Mouse (Mus musculus): ENCODE measurements around the gene Ccr8. TPM values are rescaled to one million over a fixed set of nuclear protein-coding genes. Genes with fewer than 3 reads are reported as not detected.

Gene Ccr8
- total and polyA plus RNA-seq, 3 experiments = not detected

DNA sequence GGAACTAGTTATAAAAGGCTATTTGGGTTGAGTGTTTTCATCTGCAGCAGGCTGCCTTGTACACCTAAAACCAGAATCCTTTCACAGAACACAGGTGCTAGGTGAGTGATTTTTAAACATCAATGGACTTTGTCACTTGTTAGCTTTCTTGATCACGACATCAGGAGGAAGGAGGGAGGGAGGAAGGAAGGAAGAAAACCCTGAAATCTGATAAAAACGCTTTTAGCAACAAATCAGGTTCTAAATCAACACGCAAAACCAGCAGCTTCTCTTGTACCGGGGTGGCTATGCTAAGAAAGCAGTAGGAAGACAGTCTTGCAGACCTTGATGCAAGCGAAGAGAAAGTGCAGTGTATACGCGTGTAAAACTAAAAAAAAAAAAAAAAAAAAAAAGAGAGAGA, 12.0 kb upstream of the Ccr8 start:
- no peaks in the 10 kb centered on the region; a peak in 1 of 4 replicates for H3K27me3 ChIP-seq (ENCODE audit: control insufficient read depth in 1 of 2, insufficient read depth in 2 of 2, low read length in 2 of 2)
- no peaks in the 10 kb centered on the region for H3K79me2 ChIP-seq (ENCODE audit: control insufficient read depth, insufficient read depth, low read length, poor library complexity)
- H3K4me3 ChIP-seq (ENCODE audit: control insufficient read depth in 1 of 2, insufficient read depth in 1 of 2, low read depth in 2 of 2, low read length in 2 of 2) = no peak overlapping the region
- no peaks in the 10 kb centered on the region for H3K9me3 ChIP-seq (replicated peaks; ENCODE audit: insufficient read depth, low read length)
- no peak overlapping the region for H3K9ac ChIP-seq (ENCODE audit: control insufficient read depth, low read depth, low read length, poor library complexity, severe bottlenecking)
- DNase-seq (ENCODE audit: low read depth, low spot score) = no peak
- peaks cover 0 to 10% of the 10 kb centered on the region in 2 experiments; a peak in 2 of 4 replicates for H3K4me1 ChIP-seq (ENCODE audit: control insufficient read depth in 1 of 2, insufficient read depth in 2 of 2, low read length in 2 of 2)
- no peaks in the 10 kb centered on the region for H3K36me3 ChIP-seq (ENCODE audit: control insufficient read depth in 1 of 2, insufficient read depth in 2 of 2, low read length in 2 of 2)
- TF ChIP-seq POLR2AphosphoS5 (IDR thresholded peaks at IDR 0.05; ENCODE audit: borderline replicate concordance, low read depth, low read length) (no peak), MAZ (IDR thresholded peaks at IDR 0.05; ENCODE audit: low read depth, low read length) (no peak), ZKSCAN1 (IDR thresholded peaks at IDR 0.05; ENCODE audit: low read depth, low read length) (no peak), SIN3A (IDR thresholded peaks at IDR 0.05; ENCODE audit: low read length) (no peak), KAT2A (conservative IDR thresholded peaks at IDR 0.05; ENCODE audit: low read depth, low read length) (no peak), TAL1 (IDR thresholded peaks at IDR 0.05; ENCODE audit: low read length) (no peak), MAX (IDR thresholded peaks at IDR 0.05; ENCODE audit: low read length) (no peak), ZNF384 (IDR thresholded peaks at IDR 0.05; ENCODE audit: low read depth, low read length) (no peak), MYB (IDR thresholded peaks at IDR 0.05; ENCODE audit: low read depth, low read length) (no peak), SMC3 (IDR thresholded peaks at IDR 0.05; ENCODE audit: low read depth, low read length) (no peak), POLR2A (IDR thresholded peaks at IDR 0.05; ENCODE audit: control insufficient read depth in 1 of 2, insufficient read depth in 1 of 2, low read depth in 1 of 2, low read length in 2 of 2, poor library complexity in 1 of 2) (no peak), NRF1 (IDR thresholded peaks at IDR 0.05; ENCODE audit: insufficient read depth, low read depth, low read length, poor library complexity, severe bottlenecking) (no peak), UBTF (IDR thresholded peaks at IDR 0.05; ENCODE audit: borderline replicate concordance, insufficient read depth, low read depth, low read length) (no peak)
- no peak overlapping the region for H3K27ac ChIP-seq (ENCODE audit: control insufficient read depth, low read depth, low read length)

- DNase-seq (ENCODE audit: low read depth, low spot score) = no peak
- Histone ChIP-seq H3K27me3 (ENCODE audit: control insufficient read depth in 1 of 2, insufficient read depth in 2 of 2, low read length in 2 of 2) (no peaks in the 10 kb centered on the region; a peak in 1 of 4 replicates), H3K4me3 (ENCODE audit: control insufficient read depth in 1 of 2, insufficient read depth in 1 of 2, low read depth in 2 of 2, low read length in 2 of 2) (no peak overlapping the region), H3K9me3 (replicated peaks; ENCODE audit: insufficient read depth, low read length) (no peaks in the 10 kb centered on the region), H3K27ac (ENCODE audit: control insufficient read depth, low read depth, low read length) (no peak overlapping the region), H3K4me1 (ENCODE audit: control insufficient read depth in 1 of 2, insufficient read depth in 2 of 2, low read length in 2 of 2) (peaks cover 0 to 10% of the 10 kb centered on the region in 2 experiments; a peak in 2 of 4 replicates), H3K79me2 (ENCODE audit: control insufficient read depth, insufficient read depth, low read length, poor library complexity) (no peaks in the 10 kb centered on the region), H3K36me3 (ENCODE audit: control insufficient read depth in 1 of 2, insufficient read depth in 2 of 2, low read length in 2 of 2) (no peaks in the 10 kb centered on the region), H3K9ac (ENCODE audit: control insufficient read depth, low read depth, low read length, poor library complexity, severe bottlenecking) (no peak overlapping the region)
- no peak for TF ChIP-seq TAL1 (IDR thresholded peaks at IDR 0.05; ENCODE audit: low read length)
- no peak for TF ChIP-seq TCF12 (IDR thresholded peaks at IDR 0.05; ENCODE audit: low read depth, low read length)
- TF ChIP-seq CHD1 (IDR thresholded peaks at IDR 0.05; ENCODE audit: low read depth, low read length) = no peak
- TF ChIP-seq ETS1 (IDR thresholded peaks at IDR 0.05; ENCODE audit: low read depth, low read length) = no peak
These were observed 11.3 kb upstream of the Ccr8 start for GRCm38 (mm10) chr9:120080546-120081108.

All from MEL (cell line).